Mouse (Mus musculus) CH12.LX (cell line): ENCODE data around the gene Bad.

Experiments
- CHD1 ChIP-seq: IDR thresholded peaks from 2 replicates; pipeline ENCODE4 v1.6.1; 2012; ENCODE audit warnings: low read depth, low read length, improper control_type of control experiment, inconsistent platforms
- CTCF ChIP-seq, 2 experiments: IDR thresholded peaks in 1 of 2; conservative IDR thresholded peaks in 1 of 2; 2 replicates each; pipeline ENCODE4 v1.5.1; 2011 to 2012; ENCODE audit warnings: low read depth in 2 of 2, low read length in 2 of 2, improper control_type of control experiment in 1 of 2, inconsistent platforms in 1 of 2, mild to moderate bottlenecking in 1 of 2, moderate library complexity in 1 of 2
- EP300 ChIP-seq: IDR thresholded peaks from 2 replicates; pipeline ENCODE4 v1.6.1; 2011; ENCODE audit warnings: low read length, improper control_type of control experiment
- HCFC1 ChIP-seq: IDR thresholded peaks from 2 replicates; pipeline ENCODE4 v1.6.1; 2012; ENCODE audit warnings: low read depth, mild to moderate bottlenecking, inconsistent platforms, low read length, improper control_type of control experiment
- MAX ChIP-seq: IDR thresholded peaks from 2 replicates; pipeline ENCODE4 v1.6.1; 2011; ENCODE audit warnings: low read length, improper control_type of control experiment
- MYC ChIP-seq: IDR thresholded peaks from 2 replicates; pipeline ENCODE4 v1.6.1; 2011; ENCODE audit warnings: low read depth, mild to moderate bottlenecking, improper control_type of control experiment, low read length
- NRF1 ChIP-seq: IDR thresholded peaks from 2 replicates; pipeline ENCODE4 v1.6.1; 2014; ENCODE audit warnings: low read depth, mild to moderate bottlenecking, inconsistent platforms, low read length, improper control_type of control experiment, moderate library complexity
- POLR2A ChIP-seq: IDR thresholded peaks from 2 replicates; pipeline ENCODE4 v1.6.1; 2011; ENCODE audit warnings: low read depth, mild to moderate bottlenecking, improper control_type of control experiment, low read length
- SMC3 ChIP-seq: IDR thresholded peaks from 2 replicates; pipeline ENCODE4 v1.6.1; 2011; ENCODE audit warnings: low read depth, low read length, improper control_type of control experiment
- TCF12 ChIP-seq: IDR thresholded peaks from 2 replicates; pipeline ENCODE4 v1.6.1; 2014; ENCODE audit warnings: low read depth, mild to moderate bottlenecking, inconsistent platforms, low read length, improper control_type of control experiment
- ZC3H11A ChIP-seq: IDR thresholded peaks from 2 replicates; pipeline ENCODE4 v1.6.1; 2012; ENCODE audit warnings: low read depth, mild to moderate bottlenecking, inconsistent platforms, low read length, improper control_type of control experiment
- ZKSCAN1 ChIP-seq: IDR thresholded peaks from 2 replicates; pipeline ENCODE4 v1.6.1; 2012; ENCODE audit warnings: low read depth, inconsistent platforms, low read length, improper control_type of control experiment, borderline replicate concordance
- ZMIZ1 ChIP-seq: IDR thresholded peaks from 2 replicates; pipeline ENCODE4 v1.6.1; 2012; ENCODE audit warnings: low read depth, mild to moderate bottlenecking, inconsistent platforms, low read length, improper control_type of control experiment

- TF ChIP-seq CHD1 (no peak), CTCF (conservative IDR thresholded peaks at IDR 0.05 in 1 of 2, IDR thresholded peaks at IDR 0.05 in 1 of 2; ENCODE audit: low read depth in 2 of 2, low read length in 2 of 2) (no peak), ZMIZ1 (no peak), MAX (no peak), ZKSCAN1 (no peak), TCF12 (no peak), POLR2A (no peak), HCFC1 (no peak), NRF1 (no peak), ZC3H11A (no peak), MYC (no peak), SMC3 (no peak), EP300 (no peak)
Observed at GRCm38 (mm10) chr19:6978639-6978974, 36.9 kb downstream of the Bad start.
